Mouse (Mus musculus) liver, embryonic 14.5 days (tissue): ENCODE measurements around the gene Ror1. TPM values are rescaled to one million over a fixed set of nuclear protein-coding genes. Genes with fewer than 3 reads are reported as not detected.

Experiments
- ATAC-seq: fragments of 200-750 bp; cut with Nextera tagmentation; 2 replicates; pipeline ENCODE4 v1.8.0; 2017; ENCODE audit warnings: moderate number of reproducible peaks, mild to moderate bottlenecking, moderate library complexity; ENCODE audit not compliant: insufficient read depth
- DNase-seq, 3 experiments: peaks; one replicate each; pipeline ENCODE4 v3.0.0-alpha.2; 2012 to 2013; ENCODE audit warnings: low read depth in 3 of 3, low spot score in 3 of 3
- H3K27ac ChIP-seq: fragments of 300-500 bp; sonication (generic); 2 replicates; pipeline ENCODE4 v1.5.1; 2014; ENCODE audit warnings: moderate library complexity, mild to moderate bottlenecking, control low read depth, inconsistent platforms
- H3K27me3 ChIP-seq: fragments of 300-500 bp; sonication (generic); 2 replicates; pipeline ENCODE4 v1.6.1; 2014; ENCODE audit warnings: mild to moderate bottlenecking, low read length, moderate library complexity; ENCODE audit not compliant: control insufficient read depth, insufficient read depth
- H3K36me3 ChIP-seq: fragments of 300-500 bp; sonication (generic); replicated peaks from 2 replicates; pipeline ENCODE4 v1.6.1; 2014; ENCODE audit warnings: low read depth; ENCODE audit not compliant: control insufficient read depth, insufficient read depth
- H3K4me1 ChIP-seq, 2 experiments: fragments of 200-500 bp in 1 of 2; fragments of 300-500 bp in 1 of 2; sonication (generic) in 1 of 2; replicated peaks; 2 replicates each; pipeline ENCODE4 v1.6.1; 2012 to 2014; ENCODE audit warnings: antibody characterized with exemption in 1 of 2, inconsistent platforms in 1 of 2, low read length in 1 of 2; ENCODE audit not compliant: control insufficient read depth in 2 of 2, insufficient read depth in 2 of 2
- H3K4me2 ChIP-seq: fragments of 300-500 bp; sonication (generic); 2 replicates; pipeline ENCODE4 v1.6.1; 2014; ENCODE audit warnings: low read depth, mild to moderate bottlenecking, control low read depth, moderate library complexity
- H3K4me3 ChIP-seq, 2 experiments: fragments of 200-500 bp in 1 of 2; fragments of 300-500 bp in 1 of 2; sonication (generic) in 1 of 2; 2 replicates each; pipeline ENCODE4 v1.5.1; 2012 to 2014; ENCODE audit warnings: low read depth in 2 of 2, low read length in 2 of 2, mild to moderate bottlenecking in 2 of 2, control low read depth in 1 of 2, inconsistent platforms in 1 of 2, moderate library complexity in 1 of 2; ENCODE audit not compliant: insufficient read depth in 1 of 2
- H3K9ac ChIP-seq: fragments of 300-500 bp; sonication (generic); replicated peaks from 2 replicates; pipeline ENCODE4 v1.6.1; 2014; ENCODE audit warnings: mild to moderate bottlenecking, control low read depth, moderate library complexity
- H3K9me3 ChIP-seq: fragments of 300-500 bp; sonication (generic); 2 replicates; pipeline ENCODE4 v1.6.1; 2016; ENCODE audit warnings: low read length, mixed read lengths; ENCODE audit not compliant: control insufficient read depth
- CTCF ChIP-seq: IDR thresholded peaks from 2 replicates; pipeline ENCODE4 v1.5.1; 2016; ENCODE audit warnings: antibody characterized with exemption, low read depth, control low read depth
- EP300 ChIP-seq: IDR thresholded peaks from 2 replicates; pipeline ENCODE4 v1.6.1; 2016; ENCODE audit warnings: antibody characterized with exemption, low read depth
- WGBS: fragments of 180-500 bp; shearing (Covaris S2); extraction: QIAGEN DNeasy Blood & Tissue Kit; methylation state at CpG from one replicate; pipeline ENCODE4 v1.1.7; 2014; ENCODE audit not compliant: insufficient replicate concordance; 5-methylcytosine and 5-hydroxymethylcytosine counted together
- polyA plus RNA-seq, 2 experiments: library from polyadenylated mRNA; depleted of rRNA in 1 of 2; stranded (reverse) in 1 of 2; unstranded in 1 of 2; fragments of >200 nt; fragmentation: Nextera tagmentation in 1 of 2; extraction: Ambion mirVana in 1 of 2; gene quantifications; 2 replicates each; pipeline versions ENCODE4 v1.2.1 to v1.2.3; 2012 to 2014

Gene Ror1
- polyA plus RNA-seq, 2 experiments = 0.08 to 0.23 TPM

GRCm38 (mm10) chr4:100271736-100272127, 176.1 kb downstream of the Ror1 start:
- H3K9ac ChIP-seq = no peak overlapping the region
- no peak for ATAC-seq
- no peak for DNase-seq
- peaks cover 0 to 4% of the 10 kb centered on the region in 2 experiments; a peak in 1 of 4 replicates for H3K4me1 ChIP-seq
- no peak for TF ChIP-seq EP300
- no peak for TF ChIP-seq CTCF
- H3K27ac ChIP-seq = no peak overlapping the region
- H3K4me3 ChIP-seq = no peak overlapping the region
- H3K27me3 ChIP-seq = no peaks in the 10 kb centered on the region
- WGBS = 44% methylated on average over 6 of the region's 6 CpGs
- H3K9me3 ChIP-seq = no peaks in the 10 kb centered on the region
- no peak overlapping the region for H3K4me2 ChIP-seq
- no peaks in the 10 kb centered on the region for H3K36me3 ChIP-seq

- Histone ChIP-seq H3K36me3 (no peaks in the 10 kb centered on the region), H3K9me3 (no peaks in the 10 kb centered on the region), H3K4me2 (no peak overlapping the region), H3K4me1 (peaks cover 0 to 4% of the 10 kb centered on the region in 2 experiments; a peak in 1 of 4 replicates), H3K9ac (no peak overlapping the region), H3K27ac (no peak overlapping the region), H3K27me3 (no peaks in the 10 kb centered on the region), H3K4me3 (no peak overlapping the region)
- ATAC-seq (no peak), DNase-seq (no peak)
- 52% methylated on average over 3 of the region's 3 CpGs for WGBS
- TF ChIP-seq CTCF = no peak
- TF ChIP-seq EP300 = no peak
These were observed 177.8 kb downstream of the Ror1 start for GRCm38 (mm10) chr4:100273356-100273755.

DNA sequence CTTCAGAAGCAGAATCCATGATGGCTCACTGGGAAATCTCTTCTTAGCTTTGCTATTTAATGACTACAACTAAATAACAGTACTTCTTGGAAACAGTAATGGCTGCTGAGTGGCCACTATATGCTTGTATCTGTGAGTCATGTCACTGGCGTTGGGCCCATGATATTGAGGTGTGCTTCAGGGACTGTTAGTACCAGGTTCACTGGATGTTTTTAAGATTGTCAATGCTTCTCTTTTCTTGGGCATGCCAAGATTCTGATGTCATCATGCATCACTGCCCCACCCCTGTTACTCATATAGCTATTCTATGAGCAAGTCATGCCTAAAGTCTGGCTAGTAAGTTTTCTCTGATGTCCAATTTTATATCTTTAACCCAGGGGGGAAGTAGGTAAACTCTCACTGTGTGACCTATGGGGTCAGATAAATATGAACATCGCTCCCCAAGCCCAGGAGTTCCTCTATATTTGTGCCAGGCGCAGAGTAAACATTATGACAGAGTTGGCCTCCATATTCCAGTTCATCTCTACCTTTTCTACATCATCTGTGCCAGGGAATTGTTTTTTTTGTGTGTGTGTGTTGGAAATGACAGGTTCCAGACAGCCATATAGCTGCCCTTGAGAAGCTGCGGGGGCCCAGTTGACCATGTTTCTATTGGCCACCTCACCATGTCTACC, 178.4 kb downstream of the Ror1 start:
- Histone ChIP-seq H3K4me3 (no peak overlapping the region), H3K9me3 (no peaks in the 10 kb centered on the region), H3K4me1 (peaks cover 0 to 4% of the 10 kb centered on the region in 2 experiments; a peak in 1 of 4 replicates), H3K9ac (no peak overlapping the region), H3K27me3 (no peaks in the 10 kb centered on the region), H3K27ac (no peak overlapping the region), H3K36me3 (no peaks in the 10 kb centered on the region), H3K4me2 (no peak overlapping the region)
- DNase-seq (no peak), ATAC-seq (no peak)
- no peak for TF ChIP-seq EP300
- no peak for TF ChIP-seq CTCF
- WGBS = 62% methylated on average over 4 of the region's 4 CpGs

DNA sequence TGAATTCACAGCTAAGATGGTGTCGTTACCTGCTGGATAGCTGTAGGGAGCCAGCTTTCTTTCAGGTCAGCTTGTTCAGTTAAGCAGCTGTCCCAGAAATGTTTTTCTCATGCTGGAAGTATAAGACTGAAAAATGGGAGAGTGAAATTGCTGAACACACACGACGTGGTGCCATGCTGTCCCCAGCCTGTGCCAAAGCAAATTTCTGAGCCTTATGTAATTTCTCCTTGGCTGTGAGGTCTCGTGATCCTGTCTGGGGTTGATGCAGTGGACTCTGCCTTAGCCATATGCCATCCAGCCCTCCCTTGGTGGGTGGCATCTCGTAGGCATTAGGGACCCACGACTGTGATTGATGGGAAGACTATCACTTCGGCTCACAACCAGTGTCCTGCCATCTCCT, 180.9 kb downstream of the Ror1 start:
- Histone ChIP-seq H3K4me3 (no peak overlapping the region), H3K36me3 (no peaks in the 10 kb centered on the region), H3K4me1 (peaks cover 0 to 4% of the 10 kb centered on the region in 2 experiments; a peak in 1 of 4 replicates), H3K9me3 (no peaks in the 10 kb centered on the region), H3K4me2 (no peak overlapping the region), H3K9ac (no peak overlapping the region), H3K27me3 (no peaks in the 10 kb centered on the region), H3K27ac (no peak overlapping the region)
- no peak for ATAC-seq
- no peak for TF ChIP-seq CTCF
- TF ChIP-seq EP300 = no peak
- 58% methylated on average over 7 of the region's 7 CpGs for WGBS
- DNase-seq = no peak

DNA sequence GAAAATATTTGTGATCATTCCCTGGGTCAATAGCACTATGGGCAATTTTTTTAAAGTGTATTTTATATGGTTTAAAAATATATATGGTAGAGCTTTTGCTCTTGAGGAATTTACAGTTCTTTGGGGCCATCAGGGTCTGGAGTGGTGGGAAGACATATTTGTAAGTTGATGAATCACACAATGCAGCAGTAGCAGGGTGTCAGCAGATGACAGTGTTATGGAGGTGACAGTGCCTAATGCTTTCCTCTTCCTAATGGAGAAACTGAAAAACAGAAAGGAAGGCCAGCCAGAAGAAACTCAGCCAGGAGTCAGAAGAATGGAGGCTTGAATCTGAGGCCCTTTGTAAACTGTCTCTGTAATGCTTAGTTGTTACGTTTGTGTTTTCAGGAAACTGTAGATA, 181.4 kb downstream of the Ror1 start:
- Histone ChIP-seq H3K9ac (no peak overlapping the region), H3K36me3 (no peaks in the 10 kb centered on the region), H3K4me3 (no peak overlapping the region), H3K4me1 (0 out of 4 replicates have a peak, but pooled peaks cover 0 to 2% of the 10 kb centered on the region in 2 experiments), H3K9me3 (no peaks in the 10 kb centered on the region), H3K27me3 (no peaks in the 10 kb centered on the region), H3K27ac (no peak overlapping the region), H3K4me2 (no peak overlapping the region)
- DNase-seq (no peak), ATAC-seq (no peak)
- TF ChIP-seq CTCF (no peak), EP300 (no peak)
- 58% methylated on average over 1 of the region's 1 CpGs for WGBS
